28 mouse cellular contexts compared by ENCODE assay signal in genomic region chr12:112625700-112626099, GRCm38 (mm10). TPM values are rescaled to one million over a fixed set of nuclear protein-coding genes. Genes with fewer than 3 reads are reported as not detected.
DNase-seq lines count a peak whose midpoint lies in the region; ATAC-seq and TF ChIP-seq lines count a peak whose summit lies in the region.
"Had no signal": no experiment of that assay in that cellular context is flagged by ENCODE, and none has a peak within 500 bp of the region (broad histone marks: within the 10 kb centered on the region; RNA-seq: fewer than 3 reads in every experiment).

No protein-coding gene starts in this region.

- H3K36me3 ChIP-seq in myocyte (ENCODE audit: control insufficient read depth, insufficient read depth): no peaks in the 10 kb centered on the region
- no peaks in the 10 kb centered on the region for H3K36me3 ChIP-seq in neural tube, embryonic 15.5 days
- H3K36me3 ChIP-seq: forebrain, embryonic 10.5 days; G1E; heart, embryonic 12.5 days; heart, embryonic 15.5 days; hindbrain, embryonic 12.5 days; hindbrain, embryonic 15.5 days; intestine, embryonic 15.5 days had no signal

- TF ChIP-seq POLR2A in myocyte (IDR thresholded peaks at IDR 0.05; ENCODE audit: insufficient read length, low read depth): no peak

- H3K27ac ChIP-seq in gastrocnemius, adult 2 months: peak overlapping the region; percentile 99
- H3K27ac ChIP-seq in neural tube, embryonic 15.5 days (replicated peaks): no peak overlapping the region
- H3K27ac ChIP-seq: forebrain, embryonic 10.5 days; heart, embryonic 15.5 days; hindbrain, embryonic 12.5 days; hindbrain, embryonic 15.5 days; intestine, embryonic 15.5 days had no signal

- H3K4me2 ChIP-seq in myocyte (ENCODE audit: low read depth): no peak overlapping the region
- H3K4me2 ChIP-seq in neural tube, embryonic 15.5 days: no peak overlapping the region
- H3K4me2 ChIP-seq: heart, embryonic 12.5 days; heart, embryonic 15.5 days; hindbrain, embryonic 12.5 days; hindbrain, embryonic 15.5 days; intestine, embryonic 15.5 days had no signal

- H3K9ac ChIP-seq in neural tube, embryonic 15.5 days (replicated peaks): no peak overlapping the region
- H3K9ac ChIP-seq: forebrain, postnatal 0 days; heart, embryonic 12.5 days; heart, embryonic 15.5 days; hindbrain, embryonic 12.5 days; hindbrain, embryonic 15.5 days; intestine, embryonic 15.5 days had no signal

- TF ChIP-seq CTCF in gastrocnemius, adult 2 months (IDR thresholded peaks at IDR 0.05): no peak

- intact Hi-C loops in heart, postnatal 10 days (cut with DNase I): no loop called here
- intact Hi-C loops in gastrocnemius, adult 2 months (cut with DNase I): no loop called here
- intact Hi-C loops in gastrocnemius, postnatal 14 days (cut with DNase I; ENCODE audit: low total_unique reads): no loop called here

- ATAC-seq in neural tube, embryonic 15.5 days (ENCODE audit: low FRiP score): no peak
- ATAC-seq: forebrain, embryonic 14.5 days; forebrain, postnatal 0 days; intestine, embryonic 15.5 days; Patski had no signal

- H3K4me3 ChIP-seq in gastrocnemius, adult 2 months: peak overlapping the region; percentile 39
- no peak overlapping the region for H3K4me3 ChIP-seq in myocyte
- H3K4me3 ChIP-seq in neural tube, embryonic 15.5 days (replicated peaks): no peak overlapping the region
- H3K4me3 ChIP-seq: forebrain, embryonic 10.5 days; heart, embryonic 12.5 days; heart, embryonic 15.5 days; hindbrain, embryonic 12.5 days; hindbrain, embryonic 15.5 days; intestine, embryonic 15.5 days had no signal

- H3K79me2 ChIP-seq in myocyte (ENCODE audit: control insufficient read depth, insufficient read depth): no peaks in the 10 kb centered on the region

- WGBS in neural tube, embryonic 15.5 days: 83% methylated on average over 4 of the region's 4 CpGs

- peak; percentile 94 for DNase-seq in heart, adult 11 months
- no peak for DNase-seq in heart, postnatal 10 days
- DNase-seq in gastrocnemius, adult 2 months: peak; percentile 79
- peak; percentile 53 for DNase-seq in gastrocnemius, postnatal 14 days
- no peak for DNase-seq in cerebellum, adult 8-10 months
- no peak for DNase-seq in retina, postnatal 1 day
- DNase-seq: adrenal gland, postnatal 10 days; adrenal gland, postnatal 36 days; B cell, adult 2 months; cerebellum, adult 11-12 months; cerebellum, adult 9-10 months; cerebellum, postnatal 14 days; forebrain, postnatal 0 days; heart, postnatal 14 days; kidney, adult 11 months; kidney, adult 8-10 months had no signal

- no peak overlapping the region for H3ac ChIP-seq in myocyte (ENCODE audit: control insufficient read depth, insufficient read length)

- no peaks in the 10 kb centered on the region for H3K9me3 ChIP-seq in neural tube, embryonic 15.5 days (replicated peaks)
- H3K9me3 ChIP-seq: forebrain, embryonic 10.5 days; G1E; heart, embryonic 12.5 days; heart, embryonic 15.5 days; hindbrain, embryonic 12.5 days; hindbrain, embryonic 15.5 days; intestine, embryonic 15.5 days had no signal

- H3K4me1 ChIP-seq in neural tube, embryonic 15.5 days: peaks cover 11% of the 10 kb centered on the region

- no peaks in the 10 kb centered on the region for H3K27me3 ChIP-seq in myocyte (ENCODE audit: control insufficient read depth, insufficient read depth, insufficient read length)
- peaks cover 13% of the 10 kb centered on the region for H3K27me3 ChIP-seq in neural tube, embryonic 15.5 days (replicated peaks)
- H3K27me3 ChIP-seq: CH12.LX, Patski had no signal

TF ChIP-seq in myocyte, 11 proteins besides CTCF, POLR2A, EP300 and RAD21:
- TF ChIP-seq POLR2AphosphoS2 (IDR thresholded peaks at IDR 0.05; ENCODE audit: insufficient read length, low read depth) (peak; percentile 31), REST (IDR thresholded peaks at IDR 0.05; ENCODE audit: insufficient read depth, insufficient read length) (no peak)

RNA-seq across cellular contexts. Expression of gene Adssl1, which starts 5.9 kb away (rescaled TPM):
- 100 to 1,000 TPM; 129 to 136 TPM for total RNA-seq in heart, postnatal 10 days (2021)
- total RNA-seq in gastrocnemius, adult 2 months (2021): 1,000 to 10,000 TPM; 1,028 to 1,061 TPM
- total RNA-seq in gastrocnemius, postnatal 14 days (2021): 100 to 1,000 TPM; 462 to 471 TPM
- 202 TPM for polyA plus RNA-seq in myocyte (2012; fragmentation: generic; extraction: Trizol)
- polyA plus RNA-seq in neural tube, embryonic 15.5 days (2015; fragmentation: Nextera tagmentation; extraction: Ambion mirVana): 7.6 and 8.6 TPM in 2 replicates
- total RNA-seq: G1E had no signal

RNA-seq across cellular contexts. Expression of gene Siva1, which starts 18.8 kb away (rescaled TPM):
- total RNA-seq in heart, postnatal 10 days (2021): 10 to 100 TPM; 26.4 to 31.4 TPM
- total RNA-seq in gastrocnemius, adult 2 months (2021): 10 to 100 TPM; 18.6 to 25.3 TPM
- 10 to 100 TPM; 16.9 to 18.7 TPM for total RNA-seq in gastrocnemius, postnatal 14 days (2021)
- polyA plus RNA-seq in myocyte (2012; fragmentation: generic; extraction: Trizol): 85.6 TPM
- 48.0 and 96.7 TPM in 2 replicates for polyA plus RNA-seq in neural tube, embryonic 15.5 days (2015; fragmentation: Nextera tagmentation; extraction: Ambion mirVana)

RNA-seq across cellular contexts. Expression of gene Inf2, which starts 37.1 kb away (rescaled TPM):
- total RNA-seq in heart, postnatal 10 days (2021): 10 to 100 TPM; 18.4 to 23.3 TPM
- total RNA-seq in gastrocnemius, adult 2 months (2021): 10 to 100 TPM in 1 of 2 experiments, 1 to 10 TPM in 1; 8.2 to 13.0 TPM
- 10 to 100 TPM; 15.0 to 16.1 TPM for total RNA-seq in gastrocnemius, postnatal 14 days (2021)
- polyA plus RNA-seq in myocyte (2012; fragmentation: generic; extraction: Trizol): 70.1 TPM
- 1.7 and 2.5 TPM in 2 replicates for polyA plus RNA-seq in neural tube, embryonic 15.5 days (2015; fragmentation: Nextera tagmentation; extraction: Ambion mirVana)

RNA-seq across cellular contexts. Expression of gene Akt1, which starts 49.0 kb away (rescaled TPM):
- total RNA-seq in heart, postnatal 10 days (2021): 100 to 1,000 TPM; 346 to 355 TPM
- total RNA-seq in gastrocnemius, adult 2 months (2021): 10 to 100 TPM; 50.9 to 59.3 TPM
- 10 to 100 TPM; 78.3 to 89.4 TPM for total RNA-seq in gastrocnemius, postnatal 14 days (2021)
- 352 TPM for polyA plus RNA-seq in myocyte (2012; fragmentation: generic; extraction: Trizol)
- 70.5 and 120 TPM in 2 replicates for polyA plus RNA-seq in neural tube, embryonic 15.5 days (2015; fragmentation: Nextera tagmentation; extraction: Ambion mirVana)

RNA-seq across cellular contexts. Expression of gene Zbtb42, which starts 52.9 kb away (rescaled TPM):
- total RNA-seq in heart, postnatal 10 days (2021): 1 to 10 TPM; 7.7 to 8.5 TPM
- under 1 TPM; 0.64 to 0.81 TPM for total RNA-seq in gastrocnemius, adult 2 months (2021)
- total RNA-seq in gastrocnemius, postnatal 14 days (2021): 1 to 10 TPM; 1.3 to 2.1 TPM
- polyA plus RNA-seq in myocyte (2012; fragmentation: generic; extraction: Trizol): 4.4 TPM
- polyA plus RNA-seq in neural tube, embryonic 15.5 days (2015; fragmentation: Nextera tagmentation; extraction: Ambion mirVana): 1.8 and 2.4 TPM in 2 replicates

Comparison
In these comparisons a context has a peak if more than half of its experiments do, and no peak if none do; other contexts are left out.
1. DNase-seq: peak in heart, adult 11 months (single experiment), gastrocnemius, adult 2 months (single experiment) and gastrocnemius, postnatal 14 days (single experiment); none in heart, postnatal 10 days (0 of 2), cerebellum, adult 8-10 months (single experiment) and retina, postnatal 1 day (single experiment).